Mouse (Mus musculus) frontal cortex, postnatal 36 days (tissue): ENCODE data around the gene Elavl1.
"Not testable (repeated sequence)": the region's sequence is repeated elsewhere in the genome, so short reads cannot be mapped to it uniquely, and the experiment has no call there.

Source experiments
- DNase-seq, 2 experiments: peaks; one replicate each; pipeline ENCODE4 v3.0.0; 2022; ENCODE audit warnings: low spot score in 2 of 2

The Elavl1 gene

GRCm38 (mm10) chr8:4324983-4325750 lies at the start of gene Elavl1, which contains the start of gene Ccl25:
TSS of gene Elavl1 (minus strand) at chr8:4325413.
TSS of gene Ccl25 (plus strand) at chr8:4325210.
- peak; percentile 97 to 99 for DNase-seq

- no peak for DNase-seq
Observed at GRCm38 (mm10) chr8:4372657-4373056, 47.4 kb upstream of the Elavl1 start.

DNA sequence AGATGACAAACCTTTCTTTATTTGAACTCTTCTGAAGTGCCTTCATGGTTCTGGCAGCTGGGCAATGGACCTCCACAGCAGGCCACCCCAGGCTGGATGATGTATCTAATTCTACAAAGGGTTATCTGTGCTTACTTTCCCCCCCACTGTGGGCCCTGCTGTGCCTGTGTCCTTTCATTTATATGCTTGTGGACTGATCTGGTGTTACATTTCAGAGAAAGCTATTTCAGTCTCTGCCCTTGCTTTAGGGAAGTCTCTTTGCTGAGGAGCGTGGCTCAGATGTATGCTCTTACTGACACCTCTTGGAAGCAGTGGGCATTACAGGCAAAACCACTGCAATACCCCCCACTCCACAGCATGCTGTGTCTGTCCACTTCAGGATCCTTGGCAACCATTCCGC lies 44.9 kb upstream of the Elavl1 start:
- peak; percentile 7 to 26 for DNase-seq

- DNase-seq = no peak
Observed at GRCm38 (mm10) chr8:4368470-4368869, 43.3 kb upstream of the Elavl1 start.

GRCm38 (mm10) chr8:4367808-4368207 lies 42.6 kb upstream of the Elavl1 start:
- peak; percentile 30 to 42 for DNase-seq

DNA sequence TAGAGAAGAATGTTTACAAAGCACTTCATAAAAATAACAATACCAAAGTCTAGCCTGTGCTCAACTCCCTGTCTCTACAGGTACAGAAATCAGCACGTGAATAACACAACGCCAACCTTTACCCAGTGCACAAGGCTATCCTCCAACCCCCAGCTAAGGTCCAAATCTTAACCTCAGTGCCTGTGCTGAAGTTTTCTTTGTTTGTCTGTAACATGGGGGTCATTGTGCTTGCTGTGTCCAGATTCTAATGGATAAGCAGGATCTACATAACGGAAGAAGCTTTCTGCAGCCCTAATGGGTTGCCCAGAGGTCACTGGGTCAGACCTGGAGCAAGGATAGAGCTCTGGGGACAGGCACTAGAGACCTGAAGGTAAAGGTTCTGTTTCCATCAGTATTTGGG lies 41.0 kb upstream of the Elavl1 start:
- DNase-seq = no peak

GRCm38 (mm10) chr8:4360922-4361321 lies 35.7 kb upstream of the Elavl1 start:
- DNase-seq = no peak

GRCm38 (mm10) chr8:4359362-4359761 lies 34.1 kb upstream of the Elavl1 start:
- DNase-seq = no peak

GRCm38 (mm10) chr8:4355455-4355854 lies 30.2 kb upstream of the Elavl1 start:
- DNase-seq = no peak

- DNase-seq = no peak
Observed at GRCm38 (mm10) chr8:4354516-4354915, 29.3 kb upstream of the Elavl1 start.

DNA sequence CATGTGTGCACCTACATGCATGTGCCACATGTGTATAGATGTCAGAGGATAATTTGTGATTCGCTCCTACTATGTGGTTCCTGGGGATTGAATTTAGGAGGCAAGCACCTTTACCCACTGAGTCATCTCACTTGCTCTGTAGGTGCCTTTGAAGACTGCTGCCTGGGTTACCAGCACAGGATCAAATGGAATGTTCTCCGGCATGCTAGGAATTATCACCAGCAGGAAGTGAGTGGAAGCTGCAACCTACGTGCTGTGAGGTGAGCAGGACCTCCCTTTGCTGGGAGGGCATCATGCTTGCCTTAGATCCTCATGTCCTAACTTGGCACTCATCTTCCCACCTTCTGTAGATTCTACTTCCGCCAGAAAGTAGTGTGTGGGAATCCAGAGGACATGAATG lies 28.5 kb upstream of the Elavl1 start:
- DNase-seq = no peak

DNA sequence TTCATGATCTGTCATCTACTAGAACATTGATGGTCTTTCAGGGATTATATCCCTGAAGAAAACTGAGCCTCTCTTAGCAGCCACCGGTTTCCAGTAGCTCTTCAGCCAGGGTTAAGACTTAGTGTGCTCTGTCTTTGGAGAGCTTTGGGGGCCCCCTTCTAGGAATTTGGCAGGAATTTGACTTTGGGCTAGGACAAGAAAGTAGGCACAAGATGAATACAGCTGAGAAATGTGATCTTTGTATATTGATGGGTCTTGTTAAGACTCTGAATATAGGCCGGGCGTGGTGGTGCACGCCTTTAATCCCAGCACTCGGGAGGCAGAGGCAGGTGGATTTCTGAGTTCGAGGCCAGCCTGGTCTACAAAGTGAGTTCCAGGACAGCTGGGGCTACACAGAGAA lies 27.3 kb upstream of the Elavl1 start:
- DNase-seq = not testable (repeated sequence)

DNA sequence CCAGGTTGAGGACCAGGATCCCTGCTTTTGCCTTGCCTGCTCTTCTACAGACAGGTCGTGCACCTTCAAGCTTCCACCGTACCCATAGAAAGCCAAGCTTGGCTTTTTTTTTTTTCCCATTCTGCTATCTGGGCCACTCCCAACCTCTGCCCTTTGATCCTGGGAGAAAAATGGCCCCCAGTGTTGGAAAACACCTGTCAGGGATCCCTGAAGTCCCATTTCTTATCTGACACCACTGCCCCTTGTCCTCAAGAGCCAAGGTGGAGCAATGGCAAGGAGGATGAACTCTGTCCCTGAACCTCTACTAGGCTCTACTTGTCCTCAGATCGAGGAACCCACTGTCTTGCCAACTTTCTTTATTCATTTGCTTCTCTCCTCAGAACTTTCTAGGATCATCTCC lies 25.4 kb upstream of the Elavl1 start:
- no peak for DNase-seq

DNA sequence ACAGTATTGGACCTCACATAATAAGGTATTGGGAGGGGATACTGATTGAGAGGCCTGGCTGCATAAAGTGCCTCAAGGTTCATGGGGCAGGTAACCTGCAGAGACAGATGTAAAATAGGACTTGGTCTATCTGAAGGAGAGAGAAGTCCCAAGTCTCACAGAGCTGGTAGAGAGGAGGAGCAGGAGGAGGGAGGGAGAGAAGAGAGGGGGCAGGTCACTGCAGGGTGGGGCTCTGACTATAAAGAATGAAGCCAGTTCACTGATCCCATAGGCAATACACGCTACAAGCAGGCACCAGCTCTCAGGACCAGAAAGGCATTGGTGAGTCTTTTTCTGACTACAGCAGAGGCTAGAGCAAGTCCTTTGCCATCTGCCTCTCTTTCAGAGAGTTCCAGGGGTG lies 24.1 kb upstream of the Elavl1 start:
- no peak for DNase-seq

GRCm38 (mm10) chr8:4348275-4348674 lies 23.1 kb upstream of the Elavl1 start:
- no peak for DNase-seq

GRCm38 (mm10) chr8:4347661-4348060 lies 22.4 kb upstream of the Elavl1 start:
- no peak for DNase-seq

DNA sequence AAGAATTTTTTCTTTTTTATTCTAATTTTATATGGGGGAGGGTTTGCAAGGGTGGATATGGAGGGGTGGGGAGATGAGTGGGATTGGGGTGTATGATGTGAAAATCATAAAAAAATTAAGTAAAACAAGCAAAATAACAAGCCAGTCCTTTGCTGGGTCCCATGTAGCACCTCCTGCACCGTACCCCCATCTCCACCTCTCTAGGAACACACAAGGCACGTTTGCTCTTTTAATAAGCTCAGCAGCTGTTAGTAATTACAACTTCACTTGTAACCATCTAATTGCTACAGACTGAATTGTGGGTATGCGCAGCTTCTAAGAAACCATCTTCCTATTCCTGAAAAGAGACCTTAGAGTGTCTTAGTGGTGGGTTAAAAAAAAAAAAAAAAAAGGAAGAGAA lies 15.0 kb upstream of the Elavl1 start:
- no peak for DNase-seq

GRCm38 (mm10) chr8:4335678-4336077 lies 10.5 kb upstream of the Elavl1 start:
- DNase-seq = no peak

- no peak for DNase-seq
Observed at GRCm38 (mm10) chr8:4333966-4334365, 8.8 kb upstream of the Elavl1 start.

DNA sequence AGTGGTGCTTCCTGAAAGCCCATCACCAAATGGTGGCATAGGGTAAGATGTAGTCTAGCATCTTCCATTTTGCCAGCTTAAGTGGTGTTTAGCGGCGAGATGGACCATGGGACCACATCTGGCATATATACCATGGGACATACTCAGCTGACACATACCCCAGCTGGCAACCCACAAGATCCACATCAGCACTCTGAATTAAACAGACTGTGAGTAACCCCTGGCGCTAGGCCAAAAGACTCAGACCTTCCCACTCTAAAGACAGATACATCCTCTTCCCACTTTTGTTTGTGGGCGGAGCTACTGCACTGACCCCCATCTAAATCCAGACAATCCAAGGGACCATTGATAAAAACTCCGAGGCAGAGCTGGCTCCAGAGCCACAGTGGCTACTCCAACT lies 3.8 kb upstream of the Elavl1 start:
- no peak for DNase-seq

GRCm38 (mm10) chr8:4325751-4326036 lies 481 bp upstream of the Elavl1 start:
- no peak for DNase-seq

GRCm38 (mm10) chr8:4324525-4324924 lies 688 bp downstream of the Elavl1 start:
- DNase-seq = peak in 1 of 2 experiments; percentile 18

- DNase-seq = no peak
Observed at GRCm38 (mm10) chr8:4323917-4324316, 1.3 kb downstream of the Elavl1 start.

DNA sequence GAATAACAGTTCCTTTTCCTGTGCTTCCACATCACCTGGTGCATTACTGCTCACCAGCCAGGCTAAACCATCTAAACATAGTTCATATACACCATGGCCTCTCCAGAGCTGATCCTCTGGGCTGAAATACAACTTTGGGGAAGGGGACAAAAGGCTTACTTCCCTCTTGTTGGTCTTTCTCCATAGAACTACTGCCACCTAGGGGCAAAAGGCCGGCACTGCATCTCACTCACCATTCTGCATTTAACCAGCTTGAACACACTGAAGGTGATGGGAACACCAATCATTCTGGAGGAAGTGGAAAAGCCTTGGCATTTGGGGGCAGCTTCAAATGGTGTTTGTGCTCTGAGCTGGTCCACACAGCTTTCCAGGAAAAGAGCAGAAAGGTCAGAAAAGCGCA lies 2.7 kb downstream of the Elavl1 start:
- peak; percentile 83 to 88 for DNase-seq
